Mouse (Mus musculus): Measurements from ENCODE around the gene Ccl9. TPM values are rescaled to one million over a fixed set of nuclear protein-coding genes. Genes with fewer than 3 reads are reported as not detected.

The Ccl9 gene
- polyA plus RNA-seq, 1 experiment = not detected

DNA sequence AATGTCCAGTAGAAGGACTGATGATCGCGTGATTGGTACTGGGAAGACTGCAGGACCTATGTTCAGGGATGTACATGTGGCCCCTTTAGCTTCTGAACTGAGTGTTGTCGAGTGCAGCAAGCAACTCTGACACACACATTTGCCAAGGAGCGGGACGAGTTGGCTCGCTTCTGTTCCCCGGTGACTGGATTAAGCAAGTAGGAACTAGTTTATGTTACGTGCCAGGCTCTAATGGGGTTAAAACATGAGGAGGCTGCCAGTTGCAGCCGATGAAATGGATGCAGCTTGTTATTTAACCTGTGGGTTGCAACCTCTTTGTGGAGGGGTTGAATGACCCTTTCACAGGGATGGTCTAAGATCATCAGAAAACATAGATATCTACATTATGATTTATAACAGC is 10.4 kb downstream of the Ccl9 start:
- no peak overlapping the region for H3K4me3 ChIP-seq (ENCODE audit: low read depth, low read length)
- TF ChIP-seq POLR2A (IDR thresholded peaks at IDR 0.05; ENCODE audit: insufficient read depth, low read length) = no peak
- no peak for TF ChIP-seq EP300 (IDR thresholded peaks at IDR 0.05; ENCODE audit: insufficient read depth, low read depth, low read length)
- no peak for TF ChIP-seq CTCF (IDR thresholded peaks at IDR 0.05; ENCODE audit: low read depth, low read length)
- no peak overlapping the region for H3K9ac ChIP-seq (ENCODE audit: low read depth, poor library complexity, severe bottlenecking)
- no peaks in the 10 kb centered on the region for H3K9me3 ChIP-seq (replicated peaks; ENCODE audit: control insufficient read depth, insufficient read depth, low read length, poor library complexity, severe bottlenecking)
- no peak overlapping the region for H3K27ac ChIP-seq (ENCODE audit: insufficient read depth, low read length)
- H3K36me3 ChIP-seq (ENCODE audit: control insufficient read depth, insufficient read depth, low read length, poor library complexity, severe bottlenecking) = no peaks in the 10 kb centered on the region
- H3K27me3 ChIP-seq (ENCODE audit: control insufficient read depth, insufficient read depth, low read length, poor library complexity, severe bottlenecking) = no peaks in the 10 kb centered on the region
- H3K4me1 ChIP-seq (ENCODE audit: control insufficient read depth, insufficient read depth, low read length) = no peaks in the 10 kb centered on the region

- Histone ChIP-seq H3K27me3 (ENCODE audit: control insufficient read depth, insufficient read depth, low read length, poor library complexity, severe bottlenecking) (no peaks in the 10 kb centered on the region), H3K4me3 (ENCODE audit: low read depth, low read length) (peak overlapping the region; percentile 39; the same call in 1 of the 2 replicates), H3K36me3 (ENCODE audit: control insufficient read depth, insufficient read depth, low read length, poor library complexity, severe bottlenecking) (no peaks in the 10 kb centered on the region), H3K27ac (ENCODE audit: insufficient read depth, low read length) (no peak overlapping the region), H3K4me1 (ENCODE audit: control insufficient read depth, insufficient read depth, low read length) (no peaks in the 10 kb centered on the region), H3K9me3 (replicated peaks; ENCODE audit: control insufficient read depth, insufficient read depth, low read length, poor library complexity, severe bottlenecking) (no peaks in the 10 kb centered on the region), H3K9ac (ENCODE audit: low read depth, poor library complexity, severe bottlenecking) (no peak overlapping the region)
- TF ChIP-seq POLR2A (IDR thresholded peaks at IDR 0.05; ENCODE audit: insufficient read depth, low read length) (no peak), CTCF (IDR thresholded peaks at IDR 0.05; ENCODE audit: low read depth, low read length) (no peak), EP300 (IDR thresholded peaks at IDR 0.05; ENCODE audit: insufficient read depth, low read depth, low read length) (no peak)
Measured at GRCm38 (mm10) chr11:83567311-83567710, 11.1 kb downstream of the Ccl9 start.

DNA sequence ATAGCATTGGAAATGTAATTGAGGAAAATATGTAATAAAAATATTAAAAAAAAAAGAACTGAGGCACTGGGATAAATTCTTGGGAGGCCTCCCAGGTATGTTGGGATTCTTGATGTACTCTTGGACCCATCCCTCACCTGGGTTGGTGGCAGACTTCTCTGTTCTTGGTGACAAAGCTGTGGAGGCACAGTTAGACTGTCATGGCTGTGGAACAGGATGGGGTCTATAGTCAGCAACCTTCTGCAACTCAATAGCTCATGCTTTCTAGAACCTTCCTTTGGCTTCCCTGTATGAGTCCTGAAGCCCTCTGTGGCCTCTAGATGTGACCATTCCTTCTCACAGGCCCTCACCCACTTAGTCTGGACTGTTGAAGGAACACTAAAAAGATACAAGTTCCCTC is 11.8 kb downstream of the Ccl9 start:
- Histone ChIP-seq H3K27ac (ENCODE audit: insufficient read depth, low read length) (no peak overlapping the region), H3K4me1 (ENCODE audit: control insufficient read depth, insufficient read depth, low read length) (no peaks in the 10 kb centered on the region), H3K27me3 (ENCODE audit: control insufficient read depth, insufficient read depth, low read length, poor library complexity, severe bottlenecking) (no peaks in the 10 kb centered on the region), H3K9me3 (replicated peaks; ENCODE audit: control insufficient read depth, insufficient read depth, low read length, poor library complexity, severe bottlenecking) (no peaks in the 10 kb centered on the region), H3K36me3 (ENCODE audit: control insufficient read depth, insufficient read depth, low read length, poor library complexity, severe bottlenecking) (no peaks in the 10 kb centered on the region), H3K9ac (ENCODE audit: low read depth, poor library complexity, severe bottlenecking) (no peak overlapping the region), H3K4me3 (ENCODE audit: low read depth, low read length) (0 out of 2 replicates have a peak overlapping the region, but pooled peaks have one; percentile 39)
- TF ChIP-seq POLR2A (IDR thresholded peaks at IDR 0.05; ENCODE audit: insufficient read depth, low read length) (no peak), CTCF (IDR thresholded peaks at IDR 0.05; ENCODE audit: low read depth, low read length) (no peak), EP300 (IDR thresholded peaks at IDR 0.05; ENCODE audit: insufficient read depth, low read depth, low read length) (no peak)

- no peaks in the 10 kb centered on the region for H3K4me1 ChIP-seq (ENCODE audit: control insufficient read depth, insufficient read depth, low read length)
- H3K9me3 ChIP-seq (replicated peaks; ENCODE audit: control insufficient read depth, insufficient read depth, low read length, poor library complexity, severe bottlenecking) = no peaks in the 10 kb centered on the region
- H3K27ac ChIP-seq (ENCODE audit: insufficient read depth, low read length) = no peak overlapping the region
- TF ChIP-seq EP300 (IDR thresholded peaks at IDR 0.05; ENCODE audit: insufficient read depth, low read depth, low read length) (no peak), CTCF (IDR thresholded peaks at IDR 0.05; ENCODE audit: low read depth, low read length) (no peak), POLR2A (IDR thresholded peaks at IDR 0.05; ENCODE audit: insufficient read depth, low read length) (no peak)
- H3K9ac ChIP-seq (ENCODE audit: low read depth, poor library complexity, severe bottlenecking) = no peak overlapping the region
- no peaks in the 10 kb centered on the region for H3K27me3 ChIP-seq (ENCODE audit: control insufficient read depth, insufficient read depth, low read length, poor library complexity, severe bottlenecking)
- no peak overlapping the region for H3K4me3 ChIP-seq (ENCODE audit: low read depth, low read length)
- H3K36me3 ChIP-seq (ENCODE audit: control insufficient read depth, insufficient read depth, low read length, poor library complexity, severe bottlenecking) = no peaks in the 10 kb centered on the region
Measured at GRCm38 (mm10) chr11:83563754-83564153, 14.7 kb downstream of the Ccl9 start.

GRCm38 (mm10) chr11:83562311-83562887 is 16.0 kb downstream of the Ccl9 start:
- Histone ChIP-seq H3K27me3 (ENCODE audit: control insufficient read depth, insufficient read depth, low read length, poor library complexity, severe bottlenecking) (no peaks in the 10 kb centered on the region), H3K36me3 (ENCODE audit: control insufficient read depth, insufficient read depth, low read length, poor library complexity, severe bottlenecking) (no peaks in the 10 kb centered on the region), H3K4me1 (ENCODE audit: control insufficient read depth, insufficient read depth, low read length) (no peaks in the 10 kb centered on the region), H3K27ac (ENCODE audit: insufficient read depth, low read length) (no peak overlapping the region), H3K9ac (ENCODE audit: low read depth, poor library complexity, severe bottlenecking) (no peak overlapping the region), H3K9me3 (replicated peaks; ENCODE audit: control insufficient read depth, insufficient read depth, low read length, poor library complexity, severe bottlenecking) (no peaks in the 10 kb centered on the region), H3K4me3 (ENCODE audit: low read depth, low read length) (no peak overlapping the region)
- TF ChIP-seq CTCF (IDR thresholded peaks at IDR 0.05; ENCODE audit: low read depth, low read length) (no peak), EP300 (IDR thresholded peaks at IDR 0.05; ENCODE audit: insufficient read depth, low read depth, low read length) (no peak), POLR2A (IDR thresholded peaks at IDR 0.05; ENCODE audit: insufficient read depth, low read length) (no peak)

DNA sequence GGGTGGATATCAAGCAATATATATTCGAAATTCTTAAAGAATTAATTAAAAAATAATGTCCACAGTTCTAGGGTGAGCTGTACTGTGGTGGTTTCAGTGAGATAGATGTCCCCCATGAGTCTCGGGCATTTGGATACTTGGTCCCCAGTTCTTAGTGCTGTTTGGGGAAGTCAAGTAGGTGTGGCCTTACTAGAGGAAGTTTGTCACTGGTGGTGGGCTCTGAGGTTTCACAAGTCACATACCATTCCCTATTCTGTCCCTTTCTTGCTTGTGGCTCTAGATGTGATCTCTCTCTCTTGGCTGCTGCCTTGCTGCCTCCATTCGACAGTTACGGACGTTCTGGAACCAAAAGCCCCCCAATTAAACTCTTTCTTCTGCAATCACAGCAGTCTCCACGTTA is 18.0 kb downstream of the Ccl9 start:
- no peak overlapping the region for H3K27ac ChIP-seq (ENCODE audit: insufficient read depth, low read length)
- H3K4me3 ChIP-seq (ENCODE audit: low read depth, low read length) = no peak overlapping the region
- no peak for TF ChIP-seq EP300 (IDR thresholded peaks at IDR 0.05; ENCODE audit: insufficient read depth, low read depth, low read length)
- no peak for TF ChIP-seq POLR2A (IDR thresholded peaks at IDR 0.05; ENCODE audit: insufficient read depth, low read length)
- no peak for TF ChIP-seq CTCF (IDR thresholded peaks at IDR 0.05; ENCODE audit: low read depth, low read length)
- no peaks in the 10 kb centered on the region for H3K36me3 ChIP-seq (ENCODE audit: control insufficient read depth, insufficient read depth, low read length, poor library complexity, severe bottlenecking)
- no peaks in the 10 kb centered on the region for H3K4me1 ChIP-seq (ENCODE audit: control insufficient read depth, insufficient read depth, low read length)
- H3K27me3 ChIP-seq (ENCODE audit: control insufficient read depth, insufficient read depth, low read length, poor library complexity, severe bottlenecking) = no peaks in the 10 kb centered on the region
- no peak overlapping the region for H3K9ac ChIP-seq (ENCODE audit: low read depth, poor library complexity, severe bottlenecking)
- H3K9me3 ChIP-seq (replicated peaks; ENCODE audit: control insufficient read depth, insufficient read depth, low read length, poor library complexity, severe bottlenecking) = no peaks in the 10 kb centered on the region

All from ES-Bruce4 (cell line).